Mouse (Mus musculus) heart, adult 2 months (tissue): ENCODE measurements around the gene Tspan31. TPM values are rescaled to one million over a fixed set of nuclear protein-coding genes. Genes with fewer than 3 reads are reported as not detected.
A peak's percentile ranks its signal among the peaks of the same experiment; 100 is the strongest.

Experiments used
- DNase-seq, 2 experiments: peaks; one replicate each; pipeline ENCODE4 v3.0.0; 2021
- H3K27ac ChIP-seq: fragments of 200-600 bp; 2 replicates; pipeline ENCODE4 v1.8.1; 2022
- H3K27me3 ChIP-seq: fragments of 200-500 bp; 2 replicates; pipeline ENCODE4 v1.6.1; 2012; ENCODE audit warnings: mild to moderate bottlenecking, low read length, inconsistent platforms, mixed read lengths; ENCODE audit not compliant: control insufficient read depth, insufficient read depth
- H3K36me3 ChIP-seq: fragments of 200-500 bp; 2 replicates; pipeline ENCODE4 v1.6.1; 2012; ENCODE audit warnings: low read length, inconsistent platforms; ENCODE audit not compliant: control insufficient read depth, insufficient read depth
- H3K4me1 ChIP-seq: fragments of 200-500 bp; 2 replicates; pipeline ENCODE4 v1.6.1; 2011; ENCODE audit warnings: low read length; ENCODE audit not compliant: control insufficient read depth, insufficient read depth
- H3K4me3 ChIP-seq: fragments of 200-600 bp; 2 replicates; pipeline ENCODE4 v1.8.1; 2022
- H3K79me2 ChIP-seq: fragments of 200-500 bp; replicated peaks from 2 replicates; pipeline ENCODE4 v1.6.1; 2012; ENCODE audit warnings: mild to moderate bottlenecking, inconsistent platforms, low read length, moderate library complexity, mixed read lengths; ENCODE audit not compliant: control insufficient read depth, insufficient read depth
- H3K9ac ChIP-seq: fragments of 200-500 bp; 2 replicates; pipeline ENCODE4 v1.6.1; 2012; ENCODE audit warnings: low read depth, mild to moderate bottlenecking, control low read depth, inconsistent platforms, low read length, mixed read lengths
- CTCF ChIP-seq: fragments of 200-600 bp; IDR thresholded peaks from 2 replicates; pipeline ENCODE4 v1.8.1; 2022; ENCODE audit warnings: antibody characterized with exemption, mild to moderate bottlenecking, moderate library complexity
- EP300 ChIP-seq: fragments of 200-500 bp; IDR thresholded peaks from 2 replicates; pipeline ENCODE4 v1.6.1; 2011; ENCODE audit warnings: low read depth, low read length, control low read depth; ENCODE audit not compliant: insufficient read depth
- POLR2A ChIP-seq: fragments of 200-500 bp; IDR thresholded peaks from 2 replicates; pipeline ENCODE4 v1.6.1; 2011; ENCODE audit warnings: mild to moderate bottlenecking, low read depth, low read length, control low read depth; ENCODE audit not compliant: insufficient read depth
- WGBS: fragments of 180-500 bp; shearing (Covaris S2); methylation state at CpG from one replicate; pipeline ENCODE4 v1.1.7; 2018; 5-methylcytosine and 5-hydroxymethylcytosine counted together
- intact Hi-C: fragments of 180-260 bp; cut with DNase I; formaldehyde crosslinking; loops from one replicate; pipeline ENCODE4 v1.15.1; 2025
- polyA plus RNA-seq: library from polyadenylated mRNA; depleted of rRNA; stranded (reverse); fragments of >200 nt; gene quantifications from 2 replicates; pipeline ENCODE4 v1.2.3, GENCODE M21; 2012; rRNA removed
- total RNA-seq, 2 experiments: library from RNA; stranded (reverse); gene quantifications; 2 replicates each; pipeline ENCODE4 v1.2.3; 2021

Tspan31 gene
- total and polyA plus RNA-seq, 3 experiments = 39.3 to 67.6 (median 51.0) TPM

DNA sequence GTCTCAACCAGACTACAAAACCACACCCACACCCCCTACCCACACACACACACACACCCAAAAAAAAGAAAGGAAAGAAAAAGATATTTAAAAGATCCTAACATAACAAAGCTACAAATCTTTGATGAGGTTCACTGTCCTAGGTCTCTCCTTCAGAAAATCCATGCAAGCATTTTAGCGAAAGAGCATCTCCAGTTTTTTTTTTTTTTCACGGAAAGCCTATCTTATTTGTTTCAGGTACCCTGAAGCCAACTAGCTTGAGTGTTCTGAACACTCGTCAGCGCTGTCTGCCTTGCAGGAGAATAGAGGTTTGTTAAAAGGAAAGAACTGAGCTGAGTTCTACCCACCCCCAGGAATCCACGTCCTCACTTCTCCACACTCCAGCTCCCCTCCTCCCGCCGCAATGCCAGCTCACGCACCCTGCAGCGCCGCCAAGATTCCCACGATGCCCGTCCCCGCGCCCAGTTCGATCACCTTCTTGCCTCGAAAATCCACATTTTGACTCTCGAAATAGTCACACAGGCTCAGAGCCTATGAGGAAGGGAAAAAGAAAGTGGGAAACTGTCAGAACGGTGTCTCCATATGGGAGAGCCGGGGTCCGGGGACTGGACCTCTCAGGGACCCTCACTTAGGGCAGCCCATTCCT lies 29.4 kb downstream of the Tspan31 start:
- 0 out of 2 replicates have a peak, but pooled peaks cover 2% of the 10 kb centered on the region for H3K27me3 ChIP-seq
- H3K4me1 ChIP-seq = no peaks in the 10 kb centered on the region
- peak overlapping the region; percentile 83 for H3K4me3 ChIP-seq
- TF ChIP-seq CTCF (no peak), EP300 (no peak), POLR2A (no peak)
- H3K36me3 ChIP-seq = no peaks in the 10 kb centered on the region
- no peaks in the 10 kb centered on the region for H3K79me2 ChIP-seq
- H3K9ac ChIP-seq = peak overlapping the region; percentile 60
- no peak for DNase-seq
- H3K27ac ChIP-seq = peak overlapping the region; percentile 32
- intact Hi-C loops = no loop called here
- 3% methylated on average over 20 of the region's 20 CpGs for WGBS

DNA sequence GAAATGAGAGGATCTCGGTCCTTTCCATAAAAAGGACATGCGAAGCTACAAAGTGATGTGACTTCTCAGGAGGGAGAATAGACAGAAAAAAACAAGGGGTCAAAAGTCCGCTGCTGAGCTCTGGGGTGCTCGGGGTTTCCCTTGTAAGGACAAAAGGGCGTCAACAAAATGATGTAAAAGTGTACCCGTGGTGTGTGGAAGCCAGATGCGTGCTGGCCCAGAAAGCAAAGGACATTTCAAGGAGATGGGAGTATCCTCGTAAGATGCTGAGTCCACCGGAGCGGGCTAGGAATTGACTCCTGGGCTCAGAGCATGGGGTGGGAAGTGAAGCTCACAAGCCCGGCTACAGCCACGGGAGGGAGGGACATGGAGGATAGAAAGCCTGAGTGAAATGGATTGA lies 32.4 kb downstream of the Tspan31 start:
- no peak for DNase-seq
- H3K4me1 ChIP-seq = no peaks in the 10 kb centered on the region
- intact Hi-C loops = no loop called here
- H3K27me3 ChIP-seq = 0 out of 2 replicates have a peak, but pooled peaks cover 2% of the 10 kb centered on the region
- H3K9ac ChIP-seq = no peak overlapping the region
- H3K27ac ChIP-seq = no peak overlapping the region
- TF ChIP-seq CTCF (no peak), EP300 (no peak), POLR2A (no peak)
- H3K79me2 ChIP-seq = no peaks in the 10 kb centered on the region
- H3K4me3 ChIP-seq = no peak overlapping the region
- no peaks in the 10 kb centered on the region for H3K36me3 ChIP-seq
- 74% methylated on average over 12 of the region's 12 CpGs for WGBS

DNA sequence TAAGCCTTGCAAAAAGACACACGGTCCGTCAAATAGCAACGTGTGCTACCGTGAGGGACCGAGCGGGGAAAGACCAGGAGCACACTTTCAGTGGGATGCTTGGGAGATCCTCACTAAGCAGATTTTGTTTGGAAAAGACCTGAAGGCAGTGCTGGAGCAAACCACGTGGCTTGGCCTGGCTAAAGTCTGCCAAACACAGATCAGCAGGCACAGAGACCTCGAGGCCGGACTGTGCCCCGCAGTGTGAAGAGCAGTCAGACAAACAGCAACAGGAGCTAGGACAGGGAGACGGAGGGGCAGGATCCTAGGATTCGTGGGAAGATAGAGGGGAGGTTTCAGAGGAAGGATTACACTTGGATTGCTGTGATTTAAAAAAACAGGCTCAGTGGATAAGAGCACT lies 33.8 kb downstream of the Tspan31 start:
- Histone ChIP-seq H3K9ac (no peak overlapping the region), H3K79me2 (no peaks in the 10 kb centered on the region), H3K4me1 (no peaks in the 10 kb centered on the region), H3K36me3 (no peaks in the 10 kb centered on the region), H3K27ac (no peak overlapping the region), H3K27me3 (0 out of 2 replicates have a peak, but pooled peaks cover 2% of the 10 kb centered on the region), H3K4me3 (no peak overlapping the region)
- intact Hi-C loops = no loop called here
- 78% methylated on average over 12 of the region's 12 CpGs for WGBS
- TF ChIP-seq POLR2A (no peak), EP300 (no peak), CTCF (no peak)
- DNase-seq = no peak

GRCm38 (mm10) chr10:127033301-127033741 lies 36.7 kb downstream of the Tspan31 start:
- intact Hi-C loops = no loop called here
- WGBS = 78% methylated on average over 8 of the region's 8 CpGs
- no peak for TF ChIP-seq CTCF
- TF ChIP-seq EP300 = no peak
- DNase-seq = no peak
- no peaks in the 10 kb centered on the region for H3K27me3 ChIP-seq
- H3K4me3 ChIP-seq = no peak overlapping the region
- H3K4me1 ChIP-seq = no peaks in the 10 kb centered on the region
- H3K9ac ChIP-seq = no peak overlapping the region
- H3K36me3 ChIP-seq = no peaks in the 10 kb centered on the region
- H3K27ac ChIP-seq = no peak overlapping the region
- no peaks in the 10 kb centered on the region for H3K79me2 ChIP-seq

DNA sequence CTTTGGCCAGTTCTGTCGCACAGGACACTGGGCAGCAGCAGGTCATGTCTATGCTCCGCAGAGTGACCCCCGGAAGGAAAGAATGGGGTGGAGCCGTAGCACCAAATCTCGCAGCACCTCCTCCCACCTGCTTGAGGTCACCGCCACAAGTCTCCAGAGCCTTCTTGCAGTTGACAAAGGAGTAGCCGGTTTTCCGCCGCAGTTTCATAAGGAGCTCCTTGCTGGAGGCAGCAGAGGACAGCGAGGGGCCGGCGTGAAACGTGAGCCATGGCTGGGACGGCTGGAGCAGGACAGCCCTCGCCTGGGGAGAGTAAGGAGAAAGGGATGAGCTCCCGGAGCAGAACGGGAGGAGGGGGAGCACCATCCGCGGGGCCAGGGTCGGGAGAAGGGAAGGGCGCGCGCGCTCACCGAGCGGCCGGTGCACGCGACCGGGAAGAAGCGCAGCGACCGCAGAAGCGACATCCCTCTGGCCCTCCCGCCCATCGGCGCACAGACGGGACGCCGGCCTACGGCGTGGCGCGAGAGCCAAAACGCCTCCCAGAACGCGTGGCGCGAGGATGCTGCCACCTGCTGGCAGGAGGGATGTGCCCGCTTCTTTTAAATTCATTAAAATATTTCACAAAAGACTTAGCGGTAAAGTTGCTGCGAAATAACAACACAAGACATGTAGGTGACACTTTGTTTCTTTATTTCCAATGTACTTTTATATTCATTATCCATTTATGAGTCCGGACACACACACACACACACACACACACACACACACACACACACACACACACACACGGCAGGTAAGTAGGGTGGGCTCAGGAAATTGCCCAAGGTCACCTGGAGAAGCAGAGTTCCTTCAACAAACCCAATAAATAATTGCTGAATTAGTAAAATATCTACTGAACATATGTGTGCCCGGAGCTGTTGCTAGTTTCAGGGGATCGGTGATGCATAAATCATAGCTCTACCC lies 39.4 kb downstream of the Tspan31 start, which contains the start of gene Tsfm:
Tsfm (minus strand) TSS at position 505 of the 961 bp plus-strand sequence.
- WGBS = 6% methylated on average over 53 of the region's 56 CpGs
- Histone ChIP-seq H3K36me3 (no peaks in the 10 kb centered on the region), H3K9ac (peak within 1 kb of the TSS; percentile 85), H3K79me2 (no peaks in the 10 kb centered on the region), H3K4me3 (peak within 1 kb of the TSS; percentile 98), H3K4me1 (no peaks in the 10 kb centered on the region), H3K27ac (peak within 1 kb of the TSS; percentile 86), H3K27me3 (no peaks in the 10 kb centered on the region)
- intact Hi-C loops = loop anchor here (1.0 to 2.0 kb wide), 2 partner anchors 40 to 111 kb away; no protein-coding TSS in a partner anchor
- peak; percentile 92 to 97 for DNase-seq
- peak; percentile 67 for TF ChIP-seq POLR2A
- TF ChIP-seq EP300 = peak; percentile 95
- peak; percentile 92 for TF ChIP-seq CTCF

DNA sequence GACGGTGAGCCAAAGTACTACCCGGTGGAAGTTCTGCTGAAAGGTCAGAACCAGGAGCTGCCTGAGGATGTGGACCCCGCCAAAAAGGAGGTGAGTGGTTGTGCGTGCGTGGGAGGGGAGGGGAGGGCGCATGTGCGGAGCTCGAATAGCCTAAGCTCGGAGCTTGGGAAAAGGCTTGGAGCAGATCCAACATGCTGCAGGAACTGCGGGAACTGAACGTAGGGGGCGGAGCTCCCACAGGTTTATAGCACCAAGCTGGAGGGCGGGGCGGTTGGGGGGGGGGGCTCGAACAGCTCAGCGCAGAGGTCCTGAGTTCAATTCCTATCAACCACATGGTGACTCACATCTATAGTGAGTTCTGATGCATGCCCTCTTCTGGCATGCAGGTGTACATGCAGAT lies 51.6 kb downstream of the Tspan31 start:
- no peak for DNase-seq
- intact Hi-C loops = no loop called here
- no peak overlapping the region for H3K27ac ChIP-seq
- no peak overlapping the region for H3K4me3 ChIP-seq
- TF ChIP-seq EP300 = no peak
- no peak for TF ChIP-seq POLR2A
- no peak for TF ChIP-seq CTCF
- no peaks in the 10 kb centered on the region for H3K79me2 ChIP-seq
- no peak overlapping the region for H3K9ac ChIP-seq
- no peaks in the 10 kb centered on the region for H3K36me3 ChIP-seq
- H3K4me1 ChIP-seq = no peaks in the 10 kb centered on the region
- H3K27me3 ChIP-seq = no peaks in the 10 kb centered on the region
- WGBS = 76% methylated on average over 16 of the region's 16 CpGs

Other genes starting within 250 kb of the Tspan31 start
- 1 to 10 TPM; 4.9 to 5.5 TPM for gene Atp23, start 168.9 kb downstream of the Tspan31 start, total RNA-seq
- gene Atp23, start 168.9 kb downstream of the Tspan31 start, polyA plus RNA-seq = 5.3 and 5.5 TPM in 2 replicates
- 100 to 1,000 TPM in 1 of 2 experiments, 10 to 100 TPM in 1; 82.2 to 108 TPM for gene Ctdsp2, start 91.5 kb downstream of the Tspan31 start, total RNA-seq
- 85.6 and 114 TPM in 2 replicates for gene Ctdsp2, start 91.5 kb downstream of the Tspan31 start, polyA plus RNA-seq
- under 1 TPM; 0.34 to 0.48 TPM for gene Avil, start 69.6 kb downstream of the Tspan31 start, total RNA-seq
- gene Avil, start 69.6 kb downstream of the Tspan31 start, polyA plus RNA-seq = 0.26 and 0.29 TPM in 2 replicates
- 10 to 100 TPM; 50.8 to 58.7 TPM for gene Tsfm, start 39.4 kb downstream of the Tspan31 start, total RNA-seq
- 40.0 and 42.4 TPM in 2 replicates for gene Tsfm, start 39.4 kb downstream of the Tspan31 start, polyA plus RNA-seq
- 1 to 10 TPM; 6.3 to 7.0 TPM for gene Mettl1, start 28.9 kb downstream of the Tspan31 start, total RNA-seq
- 12.3 and 16.0 TPM in 2 replicates for gene Mettl1, start 28.9 kb downstream of the Tspan31 start, polyA plus RNA-seq
- gene Eef1akmt3, start 28.8 kb downstream of the Tspan31 start, total RNA-seq = not detected
- 0.06 TPM in 2 replicates for gene Eef1akmt3, start 28.8 kb downstream of the Tspan31 start, polyA plus RNA-seq
- under 1 TPM in 1 of 2 experiments, not detected in 1; 0.10 TPM for gene Cyp27b1, start 22.0 kb downstream of the Tspan31 start, total RNA-seq
- 0.12 and 0.35 TPM in 2 replicates for gene Cyp27b1, start 22.0 kb downstream of the Tspan31 start, polyA plus RNA-seq
- 1 to 10 TPM; 2.8 to 3.1 TPM for gene March9, start 10.1 kb downstream of the Tspan31 start, total RNA-seq
- gene March9, start 10.1 kb downstream of the Tspan31 start, polyA plus RNA-seq = 2.5 and 2.7 TPM in 2 replicates
- gene Cdk4, start 6.7 kb downstream of the Tspan31 start, total RNA-seq = 10 to 100 TPM; 77.8 to 83.0 TPM
- 110 and 139 TPM in 2 replicates for gene Cdk4, start 6.7 kb downstream of the Tspan31 start, polyA plus RNA-seq
- 1 to 10 TPM; 5.0 to 5.5 TPM for gene Agap2, start 5.0 kb upstream of the Tspan31 start, total RNA-seq
- gene Agap2, start 5.0 kb upstream of the Tspan31 start, polyA plus RNA-seq = 2.9 and 4.8 TPM in 2 replicates
- 10 to 100 TPM; 24.4 to 25.1 TPM for gene Os9, start 50.9 kb upstream of the Tspan31 start, total RNA-seq
- gene Os9, start 50.9 kb upstream of the Tspan31 start, polyA plus RNA-seq = 25.6 and 26.4 TPM in 2 replicates
- gene B4galnt1, start 95.0 kb upstream of the Tspan31 start, total RNA-seq = 1 to 10 TPM; 1.8 to 2.0 TPM
- gene B4galnt1, start 95.0 kb upstream of the Tspan31 start, polyA plus RNA-seq = 4.0 and 9.5 TPM in 2 replicates
- 10 to 100 TPM; 13.2 to 14.7 TPM for gene Slc26a10, start 110.4 kb upstream of the Tspan31 start, total RNA-seq
- gene Slc26a10, start 110.4 kb upstream of the Tspan31 start, polyA plus RNA-seq = 40.5 and 68.0 TPM in 2 replicates
- gene Arhgef25, start 119.8 kb upstream of the Tspan31 start, total RNA-seq = 10 to 100 TPM in 1 of 2 experiments, 1 to 10 TPM in 1; 9.8 to 10.1 TPM
- 17.4 and 18.2 TPM in 2 replicates for gene Arhgef25, start 119.8 kb upstream of the Tspan31 start, polyA plus RNA-seq
- 10 to 100 TPM; 23.7 to 24.2 TPM for gene Dtx3, start 125.5 kb upstream of the Tspan31 start, total RNA-seq
- 92.6 and 102 TPM in 2 replicates for gene Dtx3, start 125.5 kb upstream of the Tspan31 start, polyA plus RNA-seq
- 10 to 100 TPM; 25.7 to 28.8 TPM for gene Pip4k2c, start 141.3 kb upstream of the Tspan31 start, total RNA-seq
- 29.0 and 42.3 TPM in 2 replicates for gene Pip4k2c, start 141.3 kb upstream of the Tspan31 start, polyA plus RNA-seq
- under 1 TPM; 0.34 to 0.45 TPM for gene Kif5a, start 193.1 kb upstream of the Tspan31 start, total RNA-seq
- gene Kif5a, start 193.1 kb upstream of the Tspan31 start, polyA plus RNA-seq = 1.3 and 2.2 TPM in 2 replicates
- gene Dctn2, start 196.1 kb upstream of the Tspan31 start, total RNA-seq = 100 to 1,000 TPM; 123 to 135 TPM
- 139 and 167 TPM in 2 replicates for gene Dctn2, start 196.1 kb upstream of the Tspan31 start, polyA plus RNA-seq
- gene Mbd6, start 218.8 kb upstream of the Tspan31 start, total RNA-seq = 10 to 100 TPM; 19.2 to 20.4 TPM
- gene Mbd6, start 218.8 kb upstream of the Tspan31 start, polyA plus RNA-seq = 15.8 and 22.3 TPM in 2 replicates
- 10 to 100 TPM; 42.6 to 47.7 TPM for gene Mars, start 241.5 kb upstream of the Tspan31 start, total RNA-seq
- 36.6 and 51.3 TPM in 2 replicates for gene Mars, start 241.5 kb upstream of the Tspan31 start, polyA plus RNA-seq